Mouse (Mus musculus) embryo, embryonic 11 days (tissue): ENCODE results near the gene Kcnq1.

Source experiments
- DNase-seq: peaks from one replicate; pipeline ENCODE4 v3.0.0-alpha.2; 2015

The Kcnq1 gene

GRCm38 (mm10) chr7:143106062-143106461, at the start of gene Kcnq1:
Kcnq1 (plus strand) TSS chr7:143106362.
- DNase-seq = no peak

- no peak for DNase-seq
Measured at GRCm38 (mm10) chr7:143057023-143057422, 49.1 kb upstream of the Kcnq1 start.

GRCm38 (mm10) chr7:143057667-143058220, 48.4 kb upstream of the Kcnq1 start:
- DNase-seq = no peak

- no peak for DNase-seq
Measured at GRCm38 (mm10) chr7:143058221-143058697, 47.9 kb upstream of the Kcnq1 start.

GRCm38 (mm10) chr7:143059202-143059870, 46.8 kb upstream of the Kcnq1 start:
- no peak for DNase-seq

GRCm38 (mm10) chr7:143062704-143063103, 43.5 kb upstream of the Kcnq1 start:
- DNase-seq = no peak

GRCm38 (mm10) chr7:143064226-143064625, 41.9 kb upstream of the Kcnq1 start:
- DNase-seq = no peak

GRCm38 (mm10) chr7:143065692-143066091, 40.5 kb upstream of the Kcnq1 start:
- DNase-seq = no peak

- DNase-seq = no peak
Measured at GRCm38 (mm10) chr7:143067469-143067868, 38.7 kb upstream of the Kcnq1 start.

- no peak for DNase-seq
Measured at GRCm38 (mm10) chr7:143067897-143068296, 38.3 kb upstream of the Kcnq1 start.

GRCm38 (mm10) chr7:143068316-143068881, 37.8 kb upstream of the Kcnq1 start:
- DNase-seq = peak; percentile 55

GRCm38 (mm10) chr7:143068882-143069591, 37.1 kb upstream of the Kcnq1 start, which contains the start of gene Tssc4:
Tssc4 (plus strand) TSS chr7:143069249.
- peak; percentile 100 for DNase-seq

GRCm38 (mm10) chr7:143069751-143070400, 36.3 kb upstream of the Kcnq1 start:
- DNase-seq = no peak

- no peak for DNase-seq
Measured at GRCm38 (mm10) chr7:143070506-143071070, 35.6 kb upstream of the Kcnq1 start.

GRCm38 (mm10) chr7:143072605-143073004, 33.6 kb upstream of the Kcnq1 start:
- DNase-seq = no peak

GRCm38 (mm10) chr7:143073086-143073485, 33.1 kb upstream of the Kcnq1 start:
- DNase-seq = peak; percentile 50

- DNase-seq = no peak
Measured at GRCm38 (mm10) chr7:143075394-143075793, 30.8 kb upstream of the Kcnq1 start.

- DNase-seq = no peak
Measured at GRCm38 (mm10) chr7:143077351-143077750, 28.8 kb upstream of the Kcnq1 start.

GRCm38 (mm10) chr7:143082024-143082423, 24.1 kb upstream of the Kcnq1 start:
- DNase-seq = no peak

- no peak for DNase-seq
Measured at GRCm38 (mm10) chr7:143083708-143084107, 22.5 kb upstream of the Kcnq1 start.

- peak; percentile 62 for DNase-seq
Measured at GRCm38 (mm10) chr7:143086366-143086765, 19.8 kb upstream of the Kcnq1 start.

- DNase-seq = peak; percentile 68
Measured at GRCm38 (mm10) chr7:143087070-143087579, 19.0 kb upstream of the Kcnq1 start.
